Mouse (Mus musculus) layer of hippocampus, postnatal 14 days (tissue): ENCODE results near the gene Nol3. TPM values are rescaled to one million over a fixed set of nuclear protein-coding genes. Genes with fewer than 3 reads are reported as not detected.
"Not testable (repeated sequence)": the region's sequence is repeated elsewhere in the genome, so short reads cannot be mapped to it uniquely, and the experiment has no call there.

Experiments
- DNase-seq, 2 experiments: peaks; one replicate each; pipeline ENCODE4 v3.0.0; 2021 to 2022; ENCODE audit warnings: low spot score in 2 of 2, mixed read lengths in 1 of 2
- total RNA-seq, 2 experiments: library from RNA; stranded (reverse); gene quantifications; 2 replicates each; pipeline ENCODE4 v1.2.3; 2021

The Nol3 gene
- total RNA-seq, 2 experiments from 2014 or later, result 5.8 to 5.9 TPM

- DNase-seq, result no peak
Observed at GRCm38 (mm10) chr8:105288231-105288630, 12.3 kb downstream of the Nol3 start.

DNA sequence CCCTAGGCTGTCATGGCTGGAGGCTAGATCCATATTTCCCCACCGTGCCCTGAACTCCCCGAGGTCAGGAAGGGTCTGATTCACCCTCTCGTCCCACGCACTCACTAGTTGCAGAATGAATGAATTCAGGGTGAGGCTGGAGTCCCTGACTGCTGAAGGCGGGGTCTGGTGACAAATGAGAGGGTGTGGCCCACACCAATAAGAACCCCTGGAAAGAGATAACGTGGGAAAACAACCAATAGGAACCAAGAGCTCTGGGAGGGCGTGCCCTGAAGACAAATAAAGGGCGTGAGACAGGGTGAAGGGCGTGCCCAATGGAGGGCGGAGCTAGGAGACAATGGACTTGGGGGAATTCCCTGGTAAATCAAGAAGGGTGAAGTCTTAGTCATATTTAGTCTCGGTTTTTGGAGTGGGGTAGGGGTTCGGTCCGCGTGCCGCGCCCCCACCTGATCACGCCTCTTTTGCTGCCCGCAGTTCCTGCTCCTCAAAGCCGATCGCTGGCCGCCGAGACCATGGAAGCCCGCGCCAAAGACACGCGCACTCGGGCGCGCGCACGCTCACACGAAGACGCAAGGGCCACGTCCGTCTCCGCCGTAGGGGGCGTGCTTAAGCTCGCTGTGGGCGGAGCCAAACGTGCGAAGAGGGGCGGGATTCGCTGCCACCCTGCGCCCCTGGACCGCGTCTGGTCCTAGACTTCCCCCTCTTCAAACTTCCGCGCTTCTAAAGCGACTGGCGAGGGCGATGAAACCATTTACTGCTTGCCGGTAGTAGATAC lies 13.2 kb downstream of the Nol3 start:
- peak; percentile 96 to 97 for DNase-seq

GRCm38 (mm10) chr8:105289805-105290460 lies 14.0 kb downstream of the Nol3 start, which contains the start of gene 4931428F04Rik:
4931428F04Rik (minus strand) TSS chr8:105289864.
- peak in 1 of 2 experiments; percentile 43 for DNase-seq

DNA sequence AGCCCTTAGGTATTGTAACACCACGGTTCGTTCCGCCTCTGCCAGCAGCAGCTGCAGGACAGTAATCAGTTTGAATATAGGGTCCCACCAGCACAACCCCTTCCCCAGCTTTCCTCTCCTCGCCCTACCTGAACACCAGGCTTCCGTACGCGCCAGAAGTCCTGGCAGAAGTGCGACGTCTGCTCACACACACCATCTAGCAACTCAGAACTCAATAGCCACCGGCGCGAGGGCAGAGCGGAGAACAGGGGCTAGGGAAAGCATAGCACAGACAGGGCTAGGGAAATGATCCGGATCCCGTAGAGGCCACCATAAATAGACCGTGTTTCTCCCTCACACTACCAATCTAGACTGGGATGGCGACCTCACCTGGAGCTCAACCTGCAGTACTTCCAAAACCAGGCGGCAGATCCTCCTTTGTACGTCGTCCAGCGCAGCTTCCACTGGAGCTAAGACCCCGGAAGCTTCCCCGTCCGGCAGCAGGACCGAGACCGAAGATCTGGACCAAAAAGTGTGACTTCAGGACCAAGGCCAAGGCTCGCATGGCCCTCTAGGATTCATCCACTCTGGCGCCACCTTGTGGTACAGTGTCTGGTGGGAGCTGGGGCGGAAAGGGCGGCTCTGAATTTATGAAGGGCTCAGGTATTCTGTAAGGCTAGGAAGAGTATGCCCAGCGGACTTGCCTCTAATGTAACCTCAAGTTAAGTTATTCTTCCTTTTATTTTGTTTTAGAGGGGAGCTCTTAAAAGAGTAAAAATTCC lies 14.8 kb downstream of the Nol3 start:
- DNase-seq, result peak; percentile 78 to 81

DNA sequence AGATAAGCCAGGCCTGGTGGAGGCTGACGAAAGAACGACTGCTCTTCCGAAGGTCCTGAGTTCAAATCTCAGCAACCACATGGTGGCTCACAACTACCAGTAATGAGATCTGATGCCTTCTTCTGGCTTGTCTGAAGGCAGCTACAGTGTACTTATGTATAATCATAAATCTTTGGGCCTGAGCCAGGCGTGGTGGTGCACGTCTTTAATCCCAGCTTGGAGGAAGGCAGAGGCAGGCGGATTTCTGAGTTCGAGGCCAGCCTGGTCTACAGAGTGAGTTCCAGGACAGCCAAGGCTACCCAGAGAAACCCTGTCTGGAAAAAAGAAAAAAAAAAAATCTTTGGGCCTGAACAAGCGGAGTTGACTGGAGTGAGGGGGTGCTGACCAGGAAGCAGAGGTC lies 15.4 kb downstream of the Nol3 start:
- not testable (repeated sequence) for DNase-seq

GRCm38 (mm10) chr8:105291802-105292201 lies 15.9 kb downstream of the Nol3 start:
- DNase-seq, result not testable (repeated sequence)

DNA sequence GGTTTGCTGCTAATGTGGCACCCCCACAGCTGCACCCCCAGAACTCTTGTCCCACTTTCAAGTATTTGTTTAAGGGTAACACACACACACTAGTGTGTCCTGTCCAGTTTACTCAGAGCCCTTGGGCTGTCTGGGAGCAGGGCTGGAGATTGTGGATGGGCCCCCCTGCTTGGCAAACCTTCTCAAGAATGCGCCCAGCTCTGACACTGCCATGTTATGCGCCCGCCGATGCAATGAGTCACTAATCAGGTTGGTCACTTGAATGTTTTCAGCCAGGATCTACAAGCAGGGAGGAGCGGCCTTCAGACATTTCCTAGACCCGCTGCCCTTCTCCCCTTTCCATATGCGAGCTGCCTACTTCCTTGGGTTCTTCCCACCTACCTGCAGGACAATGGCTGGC lies 16.5 kb downstream of the Nol3 start:
- no peak for DNase-seq

- no peak for DNase-seq
Observed at GRCm38 (mm10) chr8:105293405-105293804, 17.5 kb downstream of the Nol3 start.

DNA sequence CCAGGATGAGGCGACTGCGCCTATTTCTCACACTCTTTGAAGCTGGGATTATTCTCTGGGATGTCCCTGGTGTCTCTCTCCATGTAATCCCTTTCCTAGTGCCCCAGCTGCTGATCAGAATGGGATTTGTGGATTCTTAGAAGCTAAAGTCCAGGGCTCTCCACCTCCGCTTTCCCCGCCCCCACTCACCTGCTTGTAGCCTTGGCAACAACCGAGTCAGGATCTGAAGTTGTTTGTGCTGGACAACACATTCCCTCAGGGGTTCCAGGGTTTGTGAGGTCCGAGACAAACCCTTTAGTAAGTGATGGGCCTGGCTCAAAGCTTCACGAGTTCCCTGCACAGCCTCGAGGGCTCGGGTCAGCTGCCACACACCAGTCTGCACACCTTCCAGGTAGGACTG lies 18.8 kb downstream of the Nol3 start:
- no peak for DNase-seq

DNA sequence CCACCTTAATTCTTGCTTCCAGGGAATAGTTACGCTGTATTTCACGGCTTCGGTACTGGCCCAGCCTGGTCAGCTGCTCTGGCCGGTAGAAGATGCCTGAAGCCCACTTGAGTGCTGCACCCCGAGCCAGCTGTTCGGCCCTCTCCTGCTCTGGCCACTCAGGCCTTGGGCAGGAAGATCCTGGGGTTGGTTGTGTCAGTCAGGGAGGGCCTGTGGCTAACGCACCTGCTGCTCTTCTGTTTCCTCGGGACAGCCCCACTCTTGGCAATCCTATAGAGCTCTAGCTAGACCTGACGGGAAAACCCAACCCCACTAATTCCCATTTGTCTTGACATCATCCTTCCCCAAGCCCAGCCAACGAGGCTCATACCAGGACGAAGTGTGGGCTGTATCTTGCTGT lies 19.3 kb downstream of the Nol3 start:
- DNase-seq, result no peak

- no peak for DNase-seq
Observed at GRCm38 (mm10) chr8:105295895-105296573, 20.1 kb downstream of the Nol3 start, which contains the start of gene Exoc3l. Exoc3l (minus strand) TSS chr8:105296101.

DNA sequence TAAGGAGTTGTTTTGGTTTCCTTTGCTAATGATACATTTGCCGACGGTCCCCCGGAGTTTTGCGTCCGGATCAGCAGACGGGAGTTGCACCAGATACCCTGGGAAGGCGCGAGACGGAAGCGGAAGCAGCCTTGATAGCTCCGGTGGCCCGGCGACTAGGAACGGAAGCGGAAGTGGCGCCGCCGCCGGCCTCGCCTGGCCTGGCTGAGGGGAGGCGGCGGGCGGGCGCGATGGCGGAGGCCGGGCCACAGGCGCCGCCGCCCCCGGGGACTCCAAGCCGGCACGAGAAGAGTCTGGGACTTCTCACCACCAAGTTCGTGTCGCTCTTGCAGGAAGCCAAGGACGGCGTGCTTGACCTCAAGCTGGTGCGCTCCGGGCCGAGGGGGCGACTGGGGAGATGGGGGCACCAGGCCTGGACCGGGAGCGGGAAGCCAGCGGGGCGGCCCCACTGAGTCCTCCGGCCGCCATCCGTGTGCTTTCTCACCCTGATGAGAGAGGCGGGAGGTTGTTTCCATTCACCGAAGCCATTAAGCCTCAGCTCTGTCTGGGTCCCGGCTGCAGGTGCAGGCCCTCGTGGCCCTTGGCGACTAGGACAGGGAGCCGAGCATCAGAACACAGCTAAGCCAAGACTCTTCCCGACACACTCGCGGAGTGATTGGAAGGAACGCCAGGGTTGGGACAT lies 21.7 kb downstream of the Nol3 start, which contains the start of gene E2f4:
E2f4 (plus strand) TSS at position 153 of the 682 bp plus-strand sequence.
- peak; percentile 88 to 94 for DNase-seq

- DNase-seq, result no peak
Observed at GRCm38 (mm10) chr8:105298351-105299252, 22.7 kb downstream of the Nol3 start.

DNA sequence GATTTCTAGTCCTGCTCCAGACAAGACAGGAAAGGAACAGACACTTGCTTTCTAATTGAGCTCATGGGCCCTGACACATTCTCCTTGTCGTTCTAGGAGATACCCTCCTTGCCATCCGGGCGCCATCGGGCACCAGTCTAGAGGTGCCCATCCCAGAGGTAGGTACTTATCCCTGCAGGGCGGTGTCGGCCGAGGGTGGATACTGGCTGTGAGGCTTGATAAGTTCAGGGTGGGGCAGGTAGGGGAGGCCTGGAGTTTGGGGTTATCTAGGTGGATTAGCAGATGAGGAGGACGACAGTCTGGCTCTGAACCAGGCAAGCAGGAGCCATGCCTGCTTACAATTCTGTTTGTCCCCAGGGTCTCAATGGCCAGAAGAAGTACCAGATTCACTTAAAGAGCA lies 24.0 kb downstream of the Nol3 start:
- no peak for DNase-seq

- no peak for DNase-seq
Observed at GRCm38 (mm10) chr8:105303396-105303795, 27.5 kb downstream of the Nol3 start.

GRCm38 (mm10) chr8:105303874-105304273 lies 27.9 kb downstream of the Nol3 start:
- DNase-seq, result no peak

DNA sequence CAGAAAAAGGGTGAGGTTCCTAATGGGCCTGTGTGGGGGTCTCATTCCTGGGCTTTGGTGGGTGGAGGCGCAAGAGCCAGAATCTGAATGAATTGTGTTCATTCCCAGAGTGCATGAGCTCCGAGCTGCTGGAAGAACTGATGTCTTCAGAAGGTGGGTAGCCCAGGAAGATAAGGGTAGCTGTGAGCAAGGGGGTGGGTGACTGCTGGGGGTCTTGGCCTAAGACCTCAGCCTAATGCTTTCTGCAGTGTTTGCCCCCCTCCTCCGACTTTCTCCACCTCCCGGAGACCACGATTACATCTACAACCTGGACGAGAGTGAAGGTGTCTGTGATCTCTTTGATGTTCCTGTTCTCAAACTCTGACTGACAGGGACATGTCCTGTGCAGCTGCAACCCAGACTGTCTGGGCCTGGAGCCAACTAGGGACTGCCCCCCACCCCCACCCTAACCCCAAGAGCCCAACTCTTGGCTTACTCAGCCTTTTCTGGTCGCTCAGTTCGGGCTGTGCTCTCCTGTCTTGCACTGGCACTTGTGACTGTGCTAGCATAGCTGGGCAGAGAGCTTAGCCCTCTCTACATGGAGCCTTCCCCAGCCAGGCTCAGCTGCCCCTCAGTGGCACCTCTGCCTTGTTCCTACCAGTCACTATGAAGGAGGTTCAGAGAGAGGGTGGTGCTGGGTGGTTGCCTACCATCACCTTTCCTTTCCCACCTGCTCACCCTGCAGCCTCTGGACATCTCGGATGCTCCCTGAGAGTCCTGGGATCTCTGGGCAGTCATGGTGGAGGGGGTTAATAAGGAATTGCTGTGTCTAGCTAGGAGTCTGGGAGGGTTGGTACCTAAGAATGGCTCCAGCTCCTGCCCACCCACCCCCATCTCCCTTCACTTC lies 28.6 kb downstream of the Nol3 start:
- DNase-seq, result no peak
